Mouse (Mus musculus) adrenal gland, adult 18-20 months (tissue): Measurements from ENCODE around the gene Xpr1. TPM values are rescaled to one million over a fixed set of nuclear protein-coding genes. Genes with fewer than 3 reads are reported as not detected.
A peak's percentile ranks its signal among the peaks of the same experiment; 100 is the strongest.

ENCODE experiments used
- DNase-seq, 2 experiments: peaks; one replicate each; pipeline ENCODE4 v3.0.0; 2021 to 2022; ENCODE audit warnings: low spot score in 2 of 2
- total RNA-seq, 2 experiments: library from RNA; stranded (reverse); gene quantifications; 1 replicate in 1 of 2; 2 replicates in 1 of 2; pipeline ENCODE4 v1.2.3; 2021

Gene Xpr1
- total RNA-seq, 2 experiments from 2014 or later = 31.6 to 43.2 TPM

DNA sequence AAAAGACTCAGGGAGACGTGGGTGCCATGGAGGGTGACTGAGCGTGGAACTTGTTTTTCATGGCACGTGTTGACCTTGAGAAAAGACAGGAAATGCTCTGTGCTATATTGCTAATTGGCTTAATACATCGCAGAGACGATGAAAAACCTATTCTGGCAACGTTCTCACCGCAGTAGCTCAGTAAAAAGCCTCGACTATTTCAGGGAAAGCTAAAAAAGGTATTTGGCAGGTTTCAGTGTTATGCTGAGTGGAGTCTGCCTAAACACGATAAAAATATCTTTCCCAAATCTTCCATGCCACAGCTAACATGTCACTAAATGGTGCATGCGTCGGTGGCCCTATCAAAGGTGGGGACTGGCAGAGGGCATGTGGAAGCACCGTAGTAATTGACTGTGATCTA lies 164.1 kb downstream of the Xpr1 start:
- no peak for DNase-seq

- no peak for DNase-seq
These were observed 164.5 kb downstream of the Xpr1 start for GRCm38 (mm10) chr1:155252631-155253121.

- no peak for DNase-seq
These were observed 165.6 kb downstream of the Xpr1 start for GRCm38 (mm10) chr1:155251596-155251995.

- DNase-seq = no peak
These were observed 166.6 kb downstream of the Xpr1 start for GRCm38 (mm10) chr1:155250531-155251135.

DNA sequence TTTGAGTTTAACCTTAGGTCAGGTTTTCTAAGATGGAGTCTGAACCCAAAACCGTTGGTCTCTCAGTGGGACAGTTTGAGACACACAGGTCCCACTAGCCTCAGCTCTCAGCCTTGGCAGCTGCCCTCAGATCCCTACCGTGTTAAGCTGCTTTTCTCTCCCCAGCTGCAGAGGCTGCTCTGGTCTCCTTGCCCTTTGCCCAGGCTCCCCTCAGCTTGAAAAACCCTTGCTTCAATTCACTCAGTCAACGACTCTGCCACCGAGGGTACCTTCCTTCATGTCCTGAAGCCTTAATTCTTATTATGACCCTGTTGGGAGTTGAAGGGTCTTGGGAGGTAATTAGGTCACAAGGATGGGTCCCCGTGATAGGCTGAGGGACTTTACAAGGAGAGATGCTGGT lies 167.3 kb downstream of the Xpr1 start:
- no peak for DNase-seq

GRCm38 (mm10) chr1:155248041-155248440 lies 169.2 kb downstream of the Xpr1 start:
- DNase-seq = no peak

- DNase-seq = no peak
These were observed 169.8 kb downstream of the Xpr1 start for GRCm38 (mm10) chr1:155247441-155247840.

DNA sequence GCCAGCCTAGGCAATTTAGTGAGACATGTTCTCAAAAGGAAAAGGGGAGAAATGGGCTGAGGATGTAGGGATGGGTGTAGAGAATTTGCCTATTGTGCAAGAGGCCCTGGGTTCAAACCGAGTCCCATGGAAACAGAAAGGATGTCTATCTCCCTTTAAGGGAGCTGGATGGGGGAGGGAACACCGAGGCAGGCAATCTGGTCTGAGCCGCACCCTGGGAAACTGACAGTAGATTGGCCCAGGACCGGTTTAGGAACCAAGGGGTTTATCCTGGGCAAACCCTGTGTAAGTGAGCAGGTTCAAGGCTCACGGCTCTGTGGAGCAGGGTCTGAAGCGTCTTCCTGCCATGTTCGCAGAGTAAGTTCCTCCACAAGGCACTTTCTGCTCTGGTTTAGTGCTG lies 171.7 kb downstream of the Xpr1 start:
- DNase-seq = no peak

- peak in 1 of 2 experiments; percentile 41 for DNase-seq
These were observed 172.4 kb downstream of the Xpr1 start for GRCm38 (mm10) chr1:155244771-155245211.

- DNase-seq = peak; percentile 62 to 68
These were observed 173.1 kb downstream of the Xpr1 start, which contains the start of gene BC034090 for GRCm38 (mm10) chr1:155243797-155244770. Gene BC034090, minus strand, starts transcription at chr1:155244444.

- DNase-seq = no peak
These were observed 174.8 kb downstream of the Xpr1 start for GRCm38 (mm10) chr1:155242488-155242745.

- DNase-seq = peak in 1 of 2 experiments; percentile 22
These were observed 175.3 kb downstream of the Xpr1 start for GRCm38 (mm10) chr1:155241701-155242487.

DNA sequence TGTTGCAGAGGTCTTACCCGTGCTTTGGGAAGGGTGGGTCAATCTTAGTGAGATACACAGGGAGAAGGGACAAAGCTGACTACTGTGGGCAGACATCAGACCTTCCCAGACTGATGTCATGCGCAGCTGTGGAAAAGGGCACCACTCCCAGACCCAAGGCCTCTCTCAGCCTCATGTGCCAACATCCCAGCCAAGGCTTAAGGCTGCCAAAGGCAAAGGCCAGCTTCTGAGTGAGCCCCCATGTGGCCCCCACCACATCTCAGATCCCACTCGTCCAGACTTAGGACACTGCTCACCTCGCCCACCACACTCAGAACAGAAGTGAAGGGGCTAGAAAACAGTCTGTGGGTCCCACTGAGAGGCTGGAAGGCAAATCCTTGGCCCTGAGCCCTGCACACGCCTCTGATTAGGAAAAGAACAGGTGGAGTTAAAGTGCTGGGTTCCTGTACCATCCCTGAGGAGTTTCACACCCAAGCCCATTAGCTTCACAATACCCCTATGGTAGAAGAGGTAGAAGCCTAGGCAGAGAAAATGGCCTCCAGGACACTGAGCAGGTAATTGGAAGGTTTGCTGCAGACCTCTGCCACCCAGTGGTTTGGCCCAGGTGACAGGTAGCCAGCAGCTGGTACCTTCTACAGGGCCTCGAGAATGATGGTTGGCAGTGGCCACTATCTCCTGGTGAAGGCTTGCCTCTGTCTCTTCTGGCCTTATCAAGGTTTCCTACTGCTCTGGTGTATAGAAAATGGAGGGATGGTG lies 177.1 kb downstream of the Xpr1 start:
- DNase-seq = peak in 1 of 2 experiments; percentile 56

GRCm38 (mm10) chr1:155239169-155239568 lies 178.0 kb downstream of the Xpr1 start:
- DNase-seq = no peak

GRCm38 (mm10) chr1:155238126-155238525 lies 179.1 kb downstream of the Xpr1 start:
- DNase-seq = no peak

DNA sequence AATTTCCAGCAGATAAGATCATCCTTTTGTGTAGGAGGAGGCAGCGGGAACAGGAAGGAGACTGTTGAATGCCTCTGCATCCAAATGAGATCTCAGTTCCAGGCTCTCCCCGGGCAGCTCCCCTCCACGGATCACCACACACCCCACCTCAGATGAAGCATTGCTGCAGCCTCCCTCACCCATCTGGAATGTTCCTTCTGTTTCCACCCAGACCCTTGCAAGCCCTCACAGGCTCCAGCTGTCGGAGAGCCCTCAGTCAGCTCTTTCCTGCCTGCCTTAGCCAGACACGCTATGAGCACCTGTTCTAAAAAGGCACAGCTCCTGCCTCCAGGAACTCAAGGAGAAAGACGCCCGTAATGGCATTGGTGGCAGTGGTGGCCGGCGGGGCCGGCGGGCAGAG lies 179.8 kb downstream of the Xpr1 start:
- no peak for DNase-seq

DNA sequence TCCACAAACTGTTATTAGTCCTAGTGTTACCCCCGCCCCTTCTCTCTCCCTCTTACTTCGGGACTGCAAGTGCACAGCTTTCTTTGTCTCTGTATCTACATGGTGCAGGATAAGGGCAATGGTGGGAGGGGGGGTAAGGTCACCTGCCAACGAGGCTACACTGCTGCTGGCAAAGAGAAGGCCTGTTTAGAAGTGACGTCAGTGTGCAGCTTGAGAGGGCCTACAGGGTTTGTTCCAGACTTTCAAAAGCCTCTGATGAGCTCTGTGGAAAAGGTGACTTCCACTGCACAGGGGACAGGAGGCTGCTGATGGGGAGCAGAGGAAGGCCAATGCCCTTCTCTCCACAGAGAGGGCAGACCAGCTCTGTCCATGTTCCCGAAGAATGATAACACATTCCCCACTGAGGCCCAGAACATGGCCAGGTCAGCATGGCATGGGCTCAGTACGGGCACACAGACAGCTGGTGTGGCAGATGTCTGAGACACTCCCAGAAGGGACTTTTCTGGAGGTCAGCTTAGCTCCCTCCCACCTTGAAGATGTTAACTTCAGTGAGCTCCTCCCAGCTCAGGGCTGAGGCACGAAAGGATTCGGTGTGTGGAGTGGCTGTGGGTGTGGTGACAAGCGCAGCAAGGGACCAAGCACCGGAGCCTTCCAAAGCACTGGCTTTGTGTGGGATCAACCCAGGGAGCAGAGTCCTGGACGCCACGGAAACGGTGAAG lies 180.8 kb downstream of the Xpr1 start:
- peak in 1 of 2 experiments; percentile 4 for DNase-seq

- no peak for DNase-seq
These were observed 181.6 kb downstream of the Xpr1 start for GRCm38 (mm10) chr1:155235641-155236040.

DNA sequence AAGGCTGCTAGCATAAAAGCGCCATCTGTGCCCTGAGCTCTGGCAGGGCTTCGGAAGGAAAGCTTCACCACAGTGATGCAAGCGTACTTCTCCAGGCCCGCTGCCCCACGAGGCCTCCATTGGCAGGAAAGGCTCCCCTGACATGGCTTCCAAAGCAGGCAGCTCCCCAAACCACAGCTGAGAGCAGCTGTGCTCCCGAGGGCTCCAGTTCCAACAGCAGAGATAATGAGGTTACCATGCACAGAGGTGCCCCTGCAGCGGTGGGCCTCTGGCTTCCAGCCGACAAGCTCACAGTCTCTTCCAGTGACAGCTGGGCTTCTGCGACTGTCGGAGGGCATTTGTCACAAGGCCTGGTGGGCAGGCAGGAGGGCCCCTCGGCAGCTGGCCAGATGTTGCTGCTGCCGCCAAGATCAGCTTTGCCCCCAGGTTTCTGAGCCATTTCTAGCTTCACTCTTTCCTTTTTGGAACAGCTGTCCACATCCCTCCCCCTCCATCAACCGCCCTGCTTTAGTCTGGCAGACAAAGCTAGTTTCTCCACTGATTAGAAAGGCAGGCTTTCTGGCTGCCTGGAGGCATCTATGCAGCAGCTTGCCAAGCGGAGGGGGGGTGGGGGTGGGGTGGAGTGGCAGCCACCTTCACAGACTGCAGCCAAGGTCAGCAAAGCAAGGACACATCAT lies 183.1 kb downstream of the Xpr1 start:
- no peak for DNase-seq
